Mouse (Mus musculus) spleen, adult 2 months (tissue): ENCODE measurements around the gene Ctxn2.

Source experiments
- CTCF ChIP-seq: fragments of 200-500 bp; IDR thresholded peaks from 2 replicates; pipeline ENCODE4 v1.5.1; 2011; ENCODE audit warnings: mild to moderate bottlenecking, inconsistent platforms; ENCODE audit not compliant: insufficient read depth, insufficient read length, insufficient replicate concordance; ENCODE audit errors: extremely low read depth
- POLR2A ChIP-seq: fragments of 200-500 bp; IDR thresholded peaks from 2 replicates; pipeline ENCODE4 v1.6.1; 2011; ENCODE audit warnings: low read depth, low read length, inconsistent platforms

DNA sequence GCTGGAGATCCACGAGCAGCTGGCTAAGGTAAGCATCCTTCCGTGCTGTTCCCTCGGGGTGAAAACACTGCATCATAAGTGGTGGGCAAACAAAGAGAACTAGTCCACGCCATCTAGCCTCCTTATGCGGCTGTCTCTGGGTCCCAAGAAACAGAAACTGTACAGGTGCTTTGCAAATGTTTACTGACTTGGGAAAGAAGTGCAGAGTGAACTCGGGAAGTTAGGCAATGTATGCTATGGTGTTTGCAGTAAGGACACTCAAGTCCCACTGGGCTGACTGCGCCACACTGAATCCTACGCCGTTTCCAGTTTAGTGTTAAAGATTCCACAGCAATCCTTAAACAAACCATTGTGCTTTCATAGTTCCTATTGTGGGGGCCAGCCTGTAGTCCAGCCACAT, 17.8 kb downstream of the Ctxn2 start:
- TF ChIP-seq CTCF (no peak), POLR2A (no peak)
